Mouse (Mus musculus) erythroblast, embryonic 14.5 days (primary cell): ENCODE measurements at regions not wholly inside any gene's neighbourhood (a gene's known extent, or its start where the extent isn't known, plus 50 kb on each side); places are given as distances from the start of the nearest gene placed in this dataset.

ENCODE experiments used
- H3K27me3 ChIP-seq: 2 replicates; pipeline ENCODE4 v1.6.1; 2012; ENCODE audit warnings: inconsistent platforms; ENCODE audit not compliant: control insufficient read depth
- H3K36me3 ChIP-seq: 2 replicates; pipeline ENCODE4 v1.6.1; 2012; ENCODE audit warnings: mild to moderate bottlenecking, inconsistent platforms; ENCODE audit not compliant: control insufficient read depth
- H3K4me1 ChIP-seq: 2 replicates; pipeline ENCODE4 v1.6.1; 2012; ENCODE audit warnings: inconsistent platforms; ENCODE audit not compliant: control insufficient read depth
- H3K4me3 ChIP-seq: replicated peaks from 2 replicates; pipeline ENCODE3; 2012; ENCODE audit warnings: moderate library complexity, mild to moderate bottlenecking, inconsistent platforms
- H3K9me3 ChIP-seq: 2 replicates; pipeline ENCODE4 v1.6.1; 2012; ENCODE audit warnings: low read length, inconsistent platforms, mixed read lengths; ENCODE audit not compliant: control insufficient read depth
- GATA1 ChIP-seq: IDR thresholded peaks from 2 replicates; pipeline ENCODE4 v1.6.1; 2012; ENCODE audit warnings: low read length, inconsistent platforms, mixed read lengths
- TAL1 ChIP-seq: IDR thresholded peaks from 3 replicates; pipeline ENCODE4 v1.6.1; 2012; ENCODE audit warnings: low read length, inconsistent platforms, mixed read lengths

- TF ChIP-seq GATA1: no peak
- no peak for TF ChIP-seq TAL1
- H3K4me3 ChIP-seq: no peak overlapping the region
- H3K36me3 ChIP-seq: no peaks in the 10 kb centered on the region
- no peaks in the 10 kb centered on the region for H3K27me3 ChIP-seq
- H3K9me3 ChIP-seq: no peaks in the 10 kb centered on the region
- H3K4me1 ChIP-seq: no peaks in the 10 kb centered on the region
Measured at GRCm38 (mm10) chr7:134491326-134491725, 105.9 kb upstream of the D7Ertd443e start.

DNA sequence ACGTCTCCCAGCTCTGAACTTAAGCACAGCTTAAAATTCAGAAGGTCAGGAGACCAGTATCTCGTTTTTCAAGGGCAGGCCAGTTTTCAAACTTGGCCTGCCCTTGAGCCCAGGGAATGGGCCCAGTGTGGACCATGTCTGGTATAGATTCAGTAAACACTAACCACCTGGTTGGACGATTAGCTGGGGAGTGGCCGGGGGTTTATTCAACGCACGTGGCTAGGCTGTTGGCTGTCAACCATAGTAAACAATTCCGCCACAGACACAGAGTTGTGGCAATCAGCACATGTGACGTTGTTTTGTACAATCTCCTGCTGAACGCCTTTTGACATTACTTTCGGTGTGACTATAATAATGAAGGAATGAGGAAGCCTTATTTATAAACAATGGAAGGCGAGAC is 111.8 kb upstream of the D7Ertd443e start:
- TF ChIP-seq TAL1 (no peak), GATA1 (no peak)
- no peaks in the 10 kb centered on the region for H3K4me1 ChIP-seq
- H3K9me3 ChIP-seq: no peaks in the 10 kb centered on the region
- H3K4me3 ChIP-seq: no peak overlapping the region
- no peaks in the 10 kb centered on the region for H3K36me3 ChIP-seq
- no peaks in the 10 kb centered on the region for H3K27me3 ChIP-seq

- Histone ChIP-seq H3K27me3 (no peaks in the 10 kb centered on the region), H3K4me1 (no peaks in the 10 kb centered on the region), H3K9me3 (no peaks in the 10 kb centered on the region), H3K36me3 (no peaks in the 10 kb centered on the region), H3K4me3 (no peak overlapping the region)
- no peak for TF ChIP-seq TAL1
- TF ChIP-seq GATA1: no peak
Measured at GRCm38 (mm10) chr7:134497870-134498269, 112.4 kb upstream of the D7Ertd443e start.

DNA sequence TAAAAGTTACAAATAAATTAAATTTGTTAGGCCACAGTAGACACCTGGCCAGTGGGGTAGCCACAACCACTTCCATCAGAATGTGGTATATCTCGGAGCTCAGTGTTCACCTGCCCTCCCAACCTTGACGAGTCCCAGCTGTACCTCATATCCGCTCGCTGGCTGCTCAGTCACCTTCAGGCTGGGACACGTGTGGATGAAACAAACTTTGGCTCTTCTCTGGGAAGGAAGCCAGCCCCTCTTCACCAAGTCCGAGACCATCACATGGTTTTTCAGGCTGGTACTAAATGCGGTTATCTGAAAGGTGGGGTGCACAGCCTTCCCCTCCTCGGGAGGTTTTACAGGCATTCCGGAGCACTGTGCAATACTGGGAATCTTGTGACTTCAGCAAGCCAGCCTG is 113.3 kb upstream of the D7Ertd443e start:
- no peaks in the 10 kb centered on the region for H3K9me3 ChIP-seq
- H3K4me3 ChIP-seq: no peak overlapping the region
- H3K27me3 ChIP-seq: no peaks in the 10 kb centered on the region
- no peaks in the 10 kb centered on the region for H3K4me1 ChIP-seq
- TF ChIP-seq GATA1 (no peak), TAL1 (no peak)
- no peaks in the 10 kb centered on the region for H3K36me3 ChIP-seq

GRCm38 (mm10) chr7:134499429-134499828 is 114.0 kb upstream of the D7Ertd443e start:
- H3K36me3 ChIP-seq: no peaks in the 10 kb centered on the region
- H3K9me3 ChIP-seq: no peaks in the 10 kb centered on the region
- TF ChIP-seq GATA1 (no peak), TAL1 (no peak)
- no peaks in the 10 kb centered on the region for H3K27me3 ChIP-seq
- no peak overlapping the region for H3K4me3 ChIP-seq
- no peaks in the 10 kb centered on the region for H3K4me1 ChIP-seq

DNA sequence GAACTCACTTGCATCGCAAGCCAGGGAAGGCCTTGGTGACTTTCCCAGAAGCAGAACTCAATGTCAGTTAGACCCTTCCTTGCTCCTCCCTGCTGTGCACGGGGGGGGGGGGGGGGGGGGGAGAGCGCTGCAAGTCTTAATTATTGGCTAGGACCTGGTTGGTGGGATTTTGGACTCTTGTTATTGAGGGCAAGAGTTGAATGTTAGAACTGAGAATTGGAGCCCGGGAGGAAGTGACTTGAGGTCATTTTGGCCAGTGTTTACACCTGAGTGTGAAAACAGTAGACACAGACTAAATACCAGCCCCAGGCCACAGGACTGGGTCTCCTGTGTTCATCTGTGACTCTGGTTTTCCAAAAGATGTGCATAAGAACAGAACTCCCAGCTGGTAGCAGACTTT is 114.7 kb upstream of the D7Ertd443e start:
- Histone ChIP-seq H3K27me3 (no peaks in the 10 kb centered on the region), H3K4me1 (no peaks in the 10 kb centered on the region), H3K4me3 (no peak overlapping the region), H3K9me3 (no peaks in the 10 kb centered on the region), H3K36me3 (no peaks in the 10 kb centered on the region)
- no peak for TF ChIP-seq TAL1
- TF ChIP-seq GATA1: no peak

DNA sequence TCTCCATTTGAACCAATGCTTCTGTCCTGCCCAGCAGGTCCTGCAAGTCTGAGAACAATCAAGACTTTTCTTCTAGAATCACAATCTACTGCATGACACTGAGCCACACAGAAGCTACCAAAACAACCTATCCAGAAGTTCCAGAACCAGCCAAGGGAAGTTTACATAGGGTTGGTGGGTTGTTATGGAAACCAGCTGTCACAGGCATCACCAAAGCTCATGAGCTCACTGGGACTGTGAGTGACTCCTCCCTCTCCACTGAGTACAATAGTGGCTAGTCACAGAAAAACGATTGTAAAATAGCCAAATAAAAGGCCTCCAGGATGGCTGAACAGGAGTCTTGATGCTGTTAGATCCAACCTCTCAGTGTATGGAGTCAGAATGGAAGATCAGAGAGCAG is 115.6 kb upstream of the D7Ertd443e start:
- H3K27me3 ChIP-seq: no peaks in the 10 kb centered on the region
- H3K4me1 ChIP-seq: no peaks in the 10 kb centered on the region
- H3K9me3 ChIP-seq: no peaks in the 10 kb centered on the region
- H3K36me3 ChIP-seq: no peaks in the 10 kb centered on the region
- TF ChIP-seq TAL1 (no peak), GATA1 (no peak)
- H3K4me3 ChIP-seq: no peak overlapping the region

DNA sequence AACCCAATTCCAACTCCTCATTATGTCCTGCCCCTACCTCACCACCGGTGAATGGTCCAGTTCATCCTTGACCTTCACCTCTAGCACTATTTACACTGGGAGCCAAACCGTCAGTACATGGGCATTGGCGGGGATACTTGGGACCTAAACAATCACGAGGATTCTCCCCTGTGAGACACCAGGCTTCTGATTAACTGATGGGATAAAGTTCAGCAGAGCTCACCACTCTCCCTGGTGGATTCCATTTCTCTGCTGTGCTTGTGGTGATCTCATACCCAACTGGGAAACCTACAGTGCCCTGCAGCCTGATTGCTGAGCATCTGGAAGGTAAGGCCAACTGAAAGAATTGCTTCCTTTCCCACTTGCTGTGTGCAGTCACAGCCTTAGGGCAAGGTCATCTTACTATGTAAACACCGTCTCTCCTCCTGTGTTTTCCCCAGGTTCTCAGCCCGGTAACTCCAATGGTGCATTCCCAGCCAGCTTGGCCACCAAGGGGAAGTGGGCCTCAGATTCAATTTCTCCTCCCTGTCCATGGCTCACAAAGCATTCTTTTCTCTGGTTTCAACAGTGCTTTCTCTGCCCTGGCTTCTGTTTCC is 125.0 kb upstream of the D7Ertd443e start:
- Histone ChIP-seq H3K4me1 (no peaks in the 10 kb centered on the region), H3K4me3 (no peak overlapping the region), H3K9me3 (no peaks in the 10 kb centered on the region), H3K36me3 (no peaks in the 10 kb centered on the region), H3K27me3 (no peaks in the 10 kb centered on the region)
- no peak for TF ChIP-seq GATA1

DNA sequence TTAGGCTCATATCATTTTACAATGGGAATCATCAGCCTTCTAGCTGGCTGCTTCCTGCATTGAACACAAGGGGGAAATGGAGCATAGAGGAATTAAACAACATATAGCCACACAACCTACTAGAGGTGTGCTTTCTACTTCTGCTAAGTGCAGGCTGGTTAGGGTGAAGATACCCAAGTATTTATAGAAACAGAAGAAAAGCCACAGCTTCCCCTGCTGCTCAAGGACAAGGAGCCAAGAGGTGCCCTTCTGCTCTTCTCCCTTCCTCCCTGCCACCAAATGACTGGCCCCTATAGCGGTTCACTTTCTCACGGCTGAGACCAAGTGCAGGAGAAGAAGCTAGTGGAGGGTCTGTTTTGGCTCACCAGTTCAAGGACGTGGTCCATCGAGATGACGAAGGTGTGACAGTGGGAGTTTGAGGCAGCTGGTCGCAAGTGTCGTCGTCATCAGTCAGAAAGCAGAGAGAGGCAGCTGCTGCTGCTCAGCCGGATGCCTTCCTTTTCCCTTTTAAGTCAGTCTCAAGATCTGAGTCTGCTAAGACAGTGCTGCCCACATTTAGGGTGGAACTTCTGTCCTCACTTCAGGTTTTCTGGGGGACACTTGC is 134.0 kb upstream of the D7Ertd443e start:
- H3K27me3 ChIP-seq: no peaks in the 10 kb centered on the region
- TF ChIP-seq TAL1: no peak
- no peak for TF ChIP-seq GATA1
- H3K4me1 ChIP-seq: peaks cover 20% of the 10 kb centered on the region
- H3K9me3 ChIP-seq: no peaks in the 10 kb centered on the region
- H3K4me3 ChIP-seq: no peak overlapping the region
- H3K36me3 ChIP-seq: no peaks in the 10 kb centered on the region

DNA sequence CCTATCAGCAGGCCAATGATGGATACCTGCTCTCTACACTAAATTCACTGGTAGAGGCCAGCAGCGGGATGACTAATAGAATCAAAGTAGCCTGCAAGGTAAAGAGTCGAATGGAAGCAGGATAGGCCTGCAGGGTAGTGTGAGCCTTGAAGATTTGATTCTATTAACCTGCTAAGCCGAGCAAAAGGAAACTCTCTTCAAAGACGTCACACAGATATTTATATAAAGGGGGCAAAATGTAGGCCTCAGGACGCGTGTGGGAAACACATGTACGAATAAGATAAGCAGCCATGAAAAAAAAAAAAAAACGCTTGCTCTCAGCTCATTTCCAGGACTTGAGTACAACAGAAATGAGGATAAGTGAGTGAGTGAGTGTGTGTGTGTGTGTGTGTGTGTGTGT is 138.4 kb upstream of the D7Ertd443e start:
- Histone ChIP-seq H3K4me3 (no peak overlapping the region), H3K36me3 (no peaks in the 10 kb centered on the region), H3K9me3 (no peaks in the 10 kb centered on the region), H3K27me3 (no peaks in the 10 kb centered on the region), H3K4me1 (peaks cover 38% of the 10 kb centered on the region)
- TF ChIP-seq TAL1 (no peak), GATA1 (no peak)
